Mouse (Mus musculus) adrenal gland, adult (tissue): ENCODE data around the gene Higd2a.

Experiments
- DNase-seq, 2 experiments: peaks; one replicate each; pipeline ENCODE4 v3.0.0; 2022 to 2023; ENCODE audit warnings: low spot score in 1 of 2; ENCODE audit not compliant: inconsistent age in 2 of 2

Gene Higd2a

DNA sequence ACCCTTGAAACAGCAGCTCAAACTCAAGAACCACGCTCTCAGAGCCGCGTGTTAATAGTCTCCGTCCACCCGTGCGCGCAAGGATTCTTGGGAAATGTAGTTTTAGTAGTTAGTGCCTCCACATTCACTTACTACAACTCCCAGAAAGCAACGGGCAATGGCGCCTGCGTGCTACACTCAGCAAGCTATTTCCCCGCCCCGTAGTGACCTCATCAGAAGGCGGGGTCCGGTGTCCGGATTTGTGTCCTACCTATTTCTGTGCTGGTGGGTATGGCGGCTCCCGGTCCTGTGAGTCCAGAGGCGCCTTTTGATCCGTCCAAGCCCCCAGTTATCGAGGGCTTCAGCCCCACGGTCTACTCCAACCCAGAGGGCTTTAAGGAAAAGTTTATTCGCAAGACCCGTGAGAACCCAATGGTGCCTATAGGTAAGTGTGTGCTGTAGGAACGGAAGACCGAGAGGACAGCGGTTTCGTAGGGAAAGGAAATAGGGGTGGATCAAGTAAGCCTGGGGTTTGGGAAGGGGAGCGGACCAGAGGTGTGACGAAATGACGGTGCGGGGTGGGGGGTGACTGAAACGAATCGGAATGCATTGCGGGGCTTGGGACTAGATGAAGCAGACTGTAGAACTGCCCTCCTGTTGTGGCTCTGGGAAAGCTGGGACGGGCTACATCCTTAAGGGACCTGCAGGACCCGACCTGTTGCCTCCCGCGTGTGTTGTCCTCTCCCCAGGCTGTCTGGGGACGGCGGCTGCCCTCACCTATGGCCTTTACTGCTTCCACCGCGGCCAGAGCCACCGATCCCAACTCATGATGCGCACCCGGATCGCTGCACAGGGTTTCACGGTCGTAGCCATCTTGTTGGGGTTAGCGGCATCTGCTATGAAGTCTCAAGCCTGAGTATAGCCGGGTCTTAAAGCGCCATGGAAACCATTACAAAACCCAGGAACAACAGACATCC lies at the start of gene Higd2a, which contains the start of gene Nop16:
TSS of gene Higd2a (plus strand) at position 212 of the 956 bp plus-strand sequence.
TSS of gene Nop16 (minus strand) at position 95 of the 956 bp plus-strand sequence.
- DNase-seq = peak; percentile 97 to 99

DNA sequence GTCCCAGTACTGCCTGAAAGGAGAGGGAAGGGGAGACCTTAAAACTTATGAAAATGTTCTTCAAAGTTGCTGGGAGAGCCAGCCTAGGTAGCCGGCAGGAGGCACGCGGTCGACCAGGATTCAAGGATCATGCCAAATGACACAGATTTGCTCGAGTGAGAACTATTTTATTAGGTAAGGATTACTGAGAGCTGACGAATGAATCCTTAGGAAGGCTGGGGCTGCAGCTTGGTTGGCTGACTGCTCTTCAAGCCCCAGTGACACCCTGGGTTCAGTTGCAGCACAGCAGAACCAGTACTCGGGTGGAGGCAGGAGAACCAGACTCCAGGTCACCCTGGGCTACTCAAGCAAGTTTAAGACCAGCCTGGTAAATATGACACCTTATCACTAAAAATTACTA lies 42.0 kb upstream of the Higd2a start:
- no peak for DNase-seq

DNA sequence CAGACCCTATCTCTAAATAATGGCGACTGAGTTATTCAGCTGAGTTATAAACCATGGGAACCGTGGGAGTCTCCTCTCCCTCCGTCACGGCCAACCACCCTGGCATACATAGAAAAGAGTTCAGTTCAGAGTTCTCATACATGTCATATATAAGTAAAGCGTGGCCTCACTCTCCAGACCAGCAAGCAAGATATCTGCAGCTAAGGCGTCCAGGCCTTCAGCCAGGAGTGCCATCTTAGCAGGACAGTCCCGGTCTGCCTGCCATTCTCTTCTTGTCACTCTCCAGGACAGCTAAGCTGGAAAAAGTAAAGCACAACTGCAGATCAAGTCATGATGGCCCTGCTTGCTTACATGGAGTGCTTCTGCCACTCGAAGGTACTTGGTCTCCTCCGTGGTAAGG lies 33.8 kb upstream of the Higd2a start:
- no peak for DNase-seq

DNA sequence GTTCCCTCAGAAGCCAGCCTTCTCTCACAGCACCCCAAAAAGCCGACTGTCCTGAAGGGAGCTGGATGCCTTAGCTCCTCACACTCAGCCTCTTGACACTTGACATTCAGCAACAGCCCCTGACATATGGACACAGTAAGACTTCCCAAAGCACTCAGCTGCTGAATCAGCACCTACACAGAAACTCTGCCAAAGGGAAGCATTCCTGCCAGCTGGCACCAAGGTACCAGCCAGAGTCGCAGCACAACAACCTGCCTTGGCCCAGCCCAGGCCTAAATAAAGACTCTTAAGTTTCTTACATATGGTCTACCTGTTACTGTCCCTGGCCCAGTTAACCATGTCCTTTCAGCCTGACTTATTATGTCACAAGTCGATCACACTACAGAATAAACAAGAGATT lies 33.2 kb upstream of the Higd2a start:
- DNase-seq = peak in 1 of 2 experiments; percentile 65

- no peak for DNase-seq
Measured at GRCm38 (mm10) chr13:54557652-54558051, 32.4 kb upstream of the Higd2a start.

GRCm38 (mm10) chr13:54559656-54560055 lies 30.4 kb upstream of the Higd2a start:
- DNase-seq = no peak

GRCm38 (mm10) chr13:54560608-54561007 lies 29.4 kb upstream of the Higd2a start:
- DNase-seq = no peak

DNA sequence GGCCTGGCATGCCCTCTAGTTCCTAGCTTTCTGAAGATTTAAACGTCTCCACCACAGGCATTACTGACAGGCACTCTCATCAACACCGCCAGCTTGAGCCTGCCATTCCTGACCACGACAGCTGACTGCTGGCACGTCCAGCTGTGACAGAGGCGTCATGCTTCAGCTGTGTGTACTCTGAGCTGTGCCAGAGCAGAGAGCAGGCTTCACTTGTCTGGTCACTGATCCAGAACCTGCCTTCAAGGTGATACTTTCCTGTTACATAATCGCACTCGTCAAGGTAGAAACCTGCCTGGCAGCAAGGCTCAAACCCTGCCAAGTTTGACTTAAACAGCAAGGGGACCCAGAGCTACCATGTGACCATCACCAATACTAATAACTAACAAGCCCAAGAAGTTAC lies 27.4 kb upstream of the Higd2a start:
- no peak for DNase-seq

- DNase-seq = peak in 1 of 2 experiments; percentile 77
Measured at GRCm38 (mm10) chr13:54564232-54565200, 25.5 kb upstream of the Higd2a start.

DNA sequence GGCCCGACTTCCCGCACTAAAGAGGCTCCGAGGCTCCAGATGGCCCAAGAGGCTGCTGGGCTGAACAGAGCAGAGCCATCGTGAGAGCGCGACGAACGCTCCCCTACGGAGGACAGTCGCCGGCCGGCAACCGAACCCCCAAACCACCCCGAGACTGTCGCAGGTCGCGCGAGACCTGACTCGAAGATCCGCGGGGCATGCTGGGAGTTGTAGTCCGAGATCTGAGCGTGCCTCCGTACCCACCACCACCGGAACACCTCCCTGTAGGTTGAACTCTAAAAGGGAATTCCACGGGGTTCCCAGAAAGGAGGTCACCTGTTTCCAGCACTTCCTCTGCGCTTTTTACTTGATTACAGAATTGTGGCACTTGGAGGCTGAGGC lies 24.8 kb upstream of the Higd2a start, which contains the start of gene 4833439L19Rik:
TSS of gene 4833439L19Rik (minus strand) at position 235 of the 381 bp plus-strand sequence.
- DNase-seq = peak; percentile 94 to 97

DNA sequence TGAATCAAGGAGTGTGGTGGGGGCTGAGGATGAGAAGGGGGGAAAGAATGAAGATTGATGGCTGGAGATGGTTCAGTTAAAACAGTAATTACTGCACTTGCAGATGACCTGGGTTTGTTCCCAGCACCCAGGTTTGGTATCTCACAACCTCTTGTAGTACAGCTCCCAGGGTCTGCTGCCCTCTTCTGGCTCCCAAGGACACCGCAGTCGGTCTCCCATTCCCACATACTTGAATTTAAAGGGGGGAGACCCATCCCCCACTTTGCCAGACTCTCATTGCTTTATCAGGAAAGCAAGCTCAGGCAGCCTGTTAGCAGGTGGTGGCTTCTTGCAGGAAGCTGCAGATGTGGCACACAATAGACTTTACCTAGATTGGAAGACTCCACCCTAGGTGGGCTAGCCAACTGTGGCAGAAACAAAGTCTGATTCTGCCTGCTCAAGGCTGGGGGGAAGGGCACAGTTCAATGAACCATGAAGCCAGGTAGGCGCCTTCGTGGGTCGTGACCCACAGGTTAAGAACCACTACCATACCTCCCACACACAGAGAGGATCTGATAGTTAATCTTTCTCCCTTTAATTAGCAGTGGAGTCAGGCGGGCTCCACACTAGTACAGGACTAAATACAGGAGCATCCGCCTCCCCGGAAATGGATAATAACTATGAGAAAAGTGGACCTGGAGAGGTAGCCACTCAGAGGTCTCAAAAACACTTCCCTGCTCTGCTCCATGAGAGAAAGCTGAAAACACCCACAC lies 24.2 kb upstream of the Higd2a start:
- DNase-seq = peak in 1 of 2 experiments; percentile 64

- DNase-seq = peak in 1 of 2 experiments; percentile 56
Measured at GRCm38 (mm10) chr13:54568380-54568779, 21.6 kb upstream of the Higd2a start.

- DNase-seq = peak in 1 of 2 experiments; percentile 47
Measured at GRCm38 (mm10) chr13:54569282-54569681, 20.7 kb upstream of the Higd2a start.

DNA sequence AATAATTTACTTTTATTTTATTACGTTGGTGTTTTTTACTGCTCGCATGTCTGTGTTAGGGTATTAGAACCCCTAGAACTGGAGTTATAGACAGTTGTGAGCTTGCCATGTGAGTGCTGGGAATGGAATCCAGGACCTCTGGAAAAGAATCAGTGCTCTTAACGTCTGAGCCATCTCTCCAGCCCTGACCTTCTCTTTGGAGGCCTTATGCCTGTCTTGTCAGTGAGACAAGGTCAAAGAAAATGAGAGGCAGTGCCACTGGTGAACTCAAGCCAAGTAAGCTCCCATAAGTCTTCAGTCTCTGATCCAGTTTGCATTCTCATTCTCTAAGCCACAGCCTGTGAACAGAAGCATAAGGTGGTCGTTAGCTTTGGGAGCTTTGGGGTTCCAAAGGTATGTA lies 19.3 kb upstream of the Higd2a start:
- peak; percentile 79 to 92 for DNase-seq

GRCm38 (mm10) chr13:54571637-54572036 lies 18.4 kb upstream of the Higd2a start:
- peak; percentile 70 to 87 for DNase-seq

GRCm38 (mm10) chr13:54572621-54573020 lies 17.4 kb upstream of the Higd2a start:
- DNase-seq = no peak

GRCm38 (mm10) chr13:54574854-54575481 lies 15.0 kb upstream of the Higd2a start, which contains the start of gene Arl10:
Gene Arl10 (plus strand): TSS chr13:54575015.
- DNase-seq = peak; percentile 86 to 95

GRCm38 (mm10) chr13:54575489-54575888 lies 14.5 kb upstream of the Higd2a start:
- DNase-seq = no peak

DNA sequence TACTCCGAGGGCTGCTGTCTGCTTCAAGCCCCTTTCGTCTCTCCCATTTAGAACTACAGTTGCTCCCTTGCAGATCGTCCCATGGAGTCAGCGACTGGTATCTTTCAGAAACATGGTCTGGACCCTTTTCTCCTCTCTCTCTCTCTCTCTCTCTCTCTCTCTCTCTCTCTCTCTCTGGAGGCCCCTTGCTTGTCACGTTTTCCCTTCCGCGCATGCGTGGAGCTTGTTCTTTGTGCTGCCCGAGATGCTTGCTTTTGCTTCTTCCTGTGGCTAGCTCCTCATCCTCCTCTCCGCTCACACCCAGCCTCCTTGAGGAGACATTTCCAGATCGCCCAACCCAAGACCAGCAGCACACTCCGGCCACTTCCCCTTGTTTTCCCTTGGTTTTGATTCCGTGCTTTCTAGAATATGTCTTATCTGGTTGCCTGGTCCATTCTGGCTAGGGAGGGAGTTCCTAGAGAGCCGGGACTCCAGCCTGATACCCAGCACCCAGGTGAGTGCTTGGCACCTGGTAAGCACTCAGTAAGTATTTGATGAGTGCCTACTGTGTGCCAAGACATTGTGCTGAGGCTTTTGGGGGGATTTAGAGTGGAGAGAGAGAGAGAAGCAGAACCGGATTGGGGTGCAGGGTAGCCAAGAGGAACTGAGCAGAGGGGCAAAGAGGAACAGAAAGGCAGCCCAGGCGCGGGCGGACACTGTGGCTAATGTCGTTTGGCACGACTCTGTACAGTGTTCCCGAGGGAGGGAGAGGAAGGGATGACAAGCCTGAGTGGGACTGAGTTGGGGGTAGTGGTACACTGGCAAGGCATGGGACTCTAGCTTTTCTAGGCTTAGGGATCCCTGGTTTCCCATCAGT lies 12.1 kb upstream of the Higd2a start:
- DNase-seq = no peak
